Mouse (Mus musculus): ENCODE results near the gene Tbc1d13. TPM values are rescaled to one million over a fixed set of nuclear protein-coding genes. Genes with fewer than 3 reads are reported as not detected.
"Not testable (repeated sequence)": the region's sequence is repeated elsewhere in the genome, so short reads cannot be mapped to it uniquely, and the experiment has no call there.

Gene Tbc1d13
- polyA plus RNA-seq, 1 experiment: 48.5 TPM

GRCm38 (mm10) chr2:30124472-30125274 is 8.9 kb upstream of the Tbc1d13 start, which contains the start of gene Zer1:
Gene Zer1 (minus strand): TSS chr2:30124585.
- Histone ChIP-seq H3K4me3 (ENCODE audit: extremely low read depth, insufficient read depth, insufficient read length) (peak within 1 kb of the TSS; percentile 86), H3K27me3 (ENCODE audit: control insufficient read depth, insufficient read depth, low read length) (no peaks in the 10 kb centered on the region), H3K27ac (ENCODE audit: insufficient read depth, low read length) (peak within 1 kb of the TSS; percentile 90), H3K4me1 (ENCODE audit: control insufficient read depth, insufficient read depth, insufficient read length) (peaks cover 14% of the 10 kb centered on the region; the same call in 1 of the 2 replicates), H3K36me3 (ENCODE audit: control insufficient read depth, insufficient read depth, low read length) (no peaks in the 10 kb centered on the region)
- WGBS: 11% methylated on average over 29 of the region's 31 CpGs
- TF ChIP-seq CTCF (IDR thresholded peaks at IDR 0.05; ENCODE audit: extremely low read depth, insufficient read depth, insufficient read length, insufficient replicate concordance) (no peak), POLR2A (IDR thresholded peaks at IDR 0.05; ENCODE audit: low read depth, low read length) (peak; percentile 79)
- DNase-seq (ENCODE audit: low read depth in 1 of 2, low spot score in 2 of 2): peak; percentile 76 to 91

GRCm38 (mm10) chr2:30128789-30129188 is 4.8 kb upstream of the Tbc1d13 start:
- Histone ChIP-seq H3K4me1 (ENCODE audit: control insufficient read depth, insufficient read depth, insufficient read length) (peaks cover 6% of the 10 kb centered on the region; the same call in 1 of the 2 replicates), H3K36me3 (ENCODE audit: control insufficient read depth, insufficient read depth, low read length) (no peaks in the 10 kb centered on the region), H3K27ac (ENCODE audit: insufficient read depth, low read length) (no peak overlapping the region), H3K27me3 (ENCODE audit: control insufficient read depth, insufficient read depth, low read length) (no peaks in the 10 kb centered on the region), H3K4me3 (ENCODE audit: extremely low read depth, insufficient read depth, insufficient read length) (no peak overlapping the region)
- no peak for TF ChIP-seq CTCF (IDR thresholded peaks at IDR 0.05; ENCODE audit: extremely low read depth, insufficient read depth, insufficient read length, insufficient replicate concordance)
- TF ChIP-seq POLR2A (IDR thresholded peaks at IDR 0.05; ENCODE audit: low read depth, low read length): no peak
- 38% methylated on average over 2 of the region's 2 CpGs for WGBS
- DNase-seq (ENCODE audit: low read depth in 1 of 2, low spot score in 2 of 2): peak in 1 of 2 experiments; percentile 29

- 86% methylated on average over 4 of the region's 4 CpGs for WGBS
- Histone ChIP-seq H3K4me1 (ENCODE audit: control insufficient read depth, insufficient read depth, insufficient read length) (peaks cover 9% of the 10 kb centered on the region; the same call in 1 of the 2 replicates), H3K4me3 (ENCODE audit: extremely low read depth, insufficient read depth, insufficient read length) (no peak overlapping the region), H3K36me3 (ENCODE audit: control insufficient read depth, insufficient read depth, low read length) (no peaks in the 10 kb centered on the region), H3K27ac (ENCODE audit: insufficient read depth, low read length) (no peak overlapping the region), H3K27me3 (ENCODE audit: control insufficient read depth, insufficient read depth, low read length) (no peaks in the 10 kb centered on the region)
- DNase-seq (ENCODE audit: low read depth in 1 of 2, low spot score in 2 of 2): no peak
- TF ChIP-seq POLR2A (IDR thresholded peaks at IDR 0.05; ENCODE audit: low read depth, low read length): no peak
- TF ChIP-seq CTCF (IDR thresholded peaks at IDR 0.05; ENCODE audit: extremely low read depth, insufficient read depth, insufficient read length, insufficient replicate concordance): no peak
Observed at GRCm38 (mm10) chr2:30130156-30130555, 3.4 kb upstream of the Tbc1d13 start.

GRCm38 (mm10) chr2:30131240-30131639 is 2.3 kb upstream of the Tbc1d13 start:
- 41% methylated on average over 5 of the region's 5 CpGs for WGBS
- DNase-seq (ENCODE audit: low read depth in 1 of 2, low spot score in 2 of 2); H3K27me3 ChIP-seq (ENCODE audit: control insufficient read depth, insufficient read depth, low read length); H3K4me1 ChIP-seq (ENCODE audit: control insufficient read depth, insufficient read depth, insufficient read length); H3K27ac ChIP-seq (ENCODE audit: insufficient read depth, low read length); H3K4me3 ChIP-seq (ENCODE audit: extremely low read depth, insufficient read depth, insufficient read length); H3K36me3 ChIP-seq (ENCODE audit: control insufficient read depth, insufficient read depth, low read length): not testable (repeated sequence)

- TF ChIP-seq CTCF (IDR thresholded peaks at IDR 0.05; ENCODE audit: extremely low read depth, insufficient read depth, insufficient read length, insufficient replicate concordance) (no peak), POLR2A (IDR thresholded peaks at IDR 0.05; ENCODE audit: low read depth, low read length) (no peak)
- peaks cover 9% of the 10 kb centered on the region for H3K36me3 ChIP-seq (ENCODE audit: control insufficient read depth, insufficient read depth, low read length)
- H3K27ac ChIP-seq (ENCODE audit: insufficient read depth, low read length): peak overlapping the region; percentile 75
- H3K27me3 ChIP-seq (ENCODE audit: control insufficient read depth, insufficient read depth, low read length): no peaks in the 10 kb centered on the region
- no peak for DNase-seq (ENCODE audit: low read depth in 1 of 2, low spot score in 2 of 2)
- peak overlapping the region; percentile 89 for H3K4me3 ChIP-seq (ENCODE audit: extremely low read depth, insufficient read depth, insufficient read length)
- 41% methylated on average over 16 of the region's 16 CpGs for WGBS
- H3K4me1 ChIP-seq (ENCODE audit: control insufficient read depth, insufficient read depth, insufficient read length): peaks cover 8% of the 10 kb centered on the region; the same call in 1 of the 2 replicates
Observed at GRCm38 (mm10) chr2:30132801-30133612, 539 bp upstream of the Tbc1d13 start.

GRCm38 (mm10) chr2:30134378-30134711 is 799 bp downstream of the Tbc1d13 start:
- peak overlapping the region; percentile 89 for H3K4me3 ChIP-seq (ENCODE audit: extremely low read depth, insufficient read depth, insufficient read length)
- peaks cover 8% of the 10 kb centered on the region; the same call in 1 of the 2 replicates for H3K4me1 ChIP-seq (ENCODE audit: control insufficient read depth, insufficient read depth, insufficient read length)
- H3K27me3 ChIP-seq (ENCODE audit: control insufficient read depth, insufficient read depth, low read length): no peaks in the 10 kb centered on the region
- 11% methylated on average over 6 of the region's 6 CpGs for WGBS
- H3K36me3 ChIP-seq (ENCODE audit: control insufficient read depth, insufficient read depth, low read length): peaks cover 11% of the 10 kb centered on the region
- peak overlapping the region; percentile 75; the same call in 1 of the 2 replicates for H3K27ac ChIP-seq (ENCODE audit: insufficient read depth, low read length)
- TF ChIP-seq CTCF (IDR thresholded peaks at IDR 0.05; ENCODE audit: extremely low read depth, insufficient read depth, insufficient read length, insufficient replicate concordance): no peak
- TF ChIP-seq POLR2A (IDR thresholded peaks at IDR 0.05; ENCODE audit: low read depth, low read length): no peak
- no peak for DNase-seq (ENCODE audit: low read depth in 1 of 2, low spot score in 2 of 2)
